Mouse (Mus musculus): ENCODE measurements at regions not wholly inside any gene's neighbourhood (a gene's known extent, or its start where the extent isn't known, plus 50 kb on each side); places are given as distances from the start of the nearest gene placed in this dataset.

DNA sequence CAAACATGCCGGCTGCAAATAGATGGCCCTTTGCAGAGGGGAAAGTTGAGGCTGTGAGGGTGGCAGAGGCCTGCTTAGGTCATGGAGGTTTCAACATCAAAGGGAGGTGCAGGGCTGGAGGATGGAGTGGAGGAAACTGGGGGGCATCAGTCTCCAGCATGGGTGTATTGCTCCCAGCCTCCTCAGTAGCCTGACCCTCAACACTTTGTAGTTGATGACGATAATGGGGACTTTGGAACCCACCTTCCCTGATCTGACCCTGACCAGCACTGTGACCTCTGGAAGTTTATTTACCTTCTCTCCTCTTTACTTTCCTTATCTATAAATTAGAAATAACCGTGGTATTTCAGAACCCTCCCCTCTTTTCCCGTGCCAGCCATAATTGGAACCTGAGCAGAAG, 56.2 kb downstream of the Gm26897 start:
- Histone ChIP-seq H3K4me2 (no peak overlapping the region), H3K27me3 (ENCODE audit: control insufficient read depth, insufficient read depth, low read length) (no peaks in the 10 kb centered on the region; the same call in 1 of the 2 replicates), H3K36me3 (ENCODE audit: control insufficient read depth, insufficient read depth, low read length) (no peaks in the 10 kb centered on the region), H3K4me1 (ENCODE audit: control insufficient read depth, insufficient read depth, low read length) (no peaks in the 10 kb centered on the region), H3K9ac (ENCODE audit: low read length) (no peak overlapping the region), H3K4me3 (ENCODE audit: low read depth, low read length) (no peak overlapping the region), H3K27ac (ENCODE audit: low read depth, low read length) (no peak overlapping the region), H3K9me3 (ENCODE audit: control insufficient read depth, low read length) (no peaks in the 10 kb centered on the region)
- ATAC-seq (ENCODE audit: low FRiP score) = no peak
- DNase-seq (ENCODE audit: low spot score, missing footprints) = no peak
- 51% methylated on average over 4 of the region's 4 CpGs for WGBS

DNA sequence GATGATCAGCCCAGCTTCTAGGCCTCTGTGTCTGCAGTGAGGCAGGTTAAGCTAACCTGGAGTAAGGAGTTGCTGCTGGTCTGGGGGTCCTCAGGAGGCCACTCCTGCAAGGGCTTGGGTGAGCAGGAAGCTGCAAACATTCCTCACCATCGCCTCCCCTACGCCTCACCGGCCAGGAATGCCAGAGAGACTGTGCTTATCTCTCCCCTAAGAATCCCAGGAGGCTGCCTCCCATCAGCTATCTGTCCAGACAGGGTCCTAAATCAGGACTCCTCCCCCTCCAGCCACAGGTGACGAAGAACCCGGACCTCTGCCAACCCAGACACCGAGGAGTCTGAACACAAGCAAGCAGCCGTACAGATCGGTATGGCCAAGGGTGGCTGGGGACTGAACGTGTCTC, 56.8 kb downstream of the Gm26897 start:
- no peaks in the 10 kb centered on the region for H3K4me1 ChIP-seq (ENCODE audit: control insufficient read depth, insufficient read depth, low read length)
- no peak overlapping the region for H3K27ac ChIP-seq (ENCODE audit: low read depth, low read length)
- no peaks in the 10 kb centered on the region for H3K36me3 ChIP-seq (ENCODE audit: control insufficient read depth, insufficient read depth, low read length)
- no peak overlapping the region for H3K9ac ChIP-seq (ENCODE audit: low read length)
- no peak overlapping the region for H3K4me2 ChIP-seq
- WGBS = 75% methylated on average over 9 of the region's 9 CpGs
- no peak overlapping the region for H3K4me3 ChIP-seq (ENCODE audit: low read depth, low read length)
- no peaks in the 10 kb centered on the region; the same call in 1 of the 2 replicates for H3K27me3 ChIP-seq (ENCODE audit: control insufficient read depth, insufficient read depth, low read length)
- DNase-seq (ENCODE audit: low spot score, missing footprints) (no peak), ATAC-seq (ENCODE audit: low FRiP score) (no peak)
- no peaks in the 10 kb centered on the region for H3K9me3 ChIP-seq (ENCODE audit: control insufficient read depth, low read length)

DNA sequence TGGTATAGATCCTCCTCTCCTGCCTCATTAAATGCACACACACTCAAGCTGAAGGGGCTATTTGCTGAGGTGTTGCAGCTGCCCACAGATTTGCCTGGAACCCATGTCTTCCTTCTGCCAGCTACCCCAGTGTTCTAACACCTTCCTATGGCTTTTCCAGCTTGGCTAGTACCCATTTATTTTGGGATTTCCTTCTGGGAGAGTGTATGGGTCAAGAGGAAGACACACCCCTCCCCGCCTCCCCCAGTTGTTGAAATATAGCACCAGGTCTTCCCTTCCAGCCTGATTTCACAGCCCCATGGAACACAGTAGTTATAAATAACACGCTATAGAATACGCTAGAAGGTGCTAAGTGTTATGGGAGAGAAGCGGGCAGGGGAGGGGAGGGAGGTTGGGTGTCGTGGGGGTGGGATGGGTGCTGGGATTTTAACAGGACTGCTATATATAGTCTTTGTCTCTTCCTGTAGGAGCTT, 57.4 kb downstream of the Gm26897 start:
- WGBS = 88% methylated on average over 5 of the region's 5 CpGs
- no peak for ATAC-seq (ENCODE audit: low FRiP score)
- no peaks in the 10 kb centered on the region for H3K9me3 ChIP-seq (ENCODE audit: control insufficient read depth, low read length)

DNA sequence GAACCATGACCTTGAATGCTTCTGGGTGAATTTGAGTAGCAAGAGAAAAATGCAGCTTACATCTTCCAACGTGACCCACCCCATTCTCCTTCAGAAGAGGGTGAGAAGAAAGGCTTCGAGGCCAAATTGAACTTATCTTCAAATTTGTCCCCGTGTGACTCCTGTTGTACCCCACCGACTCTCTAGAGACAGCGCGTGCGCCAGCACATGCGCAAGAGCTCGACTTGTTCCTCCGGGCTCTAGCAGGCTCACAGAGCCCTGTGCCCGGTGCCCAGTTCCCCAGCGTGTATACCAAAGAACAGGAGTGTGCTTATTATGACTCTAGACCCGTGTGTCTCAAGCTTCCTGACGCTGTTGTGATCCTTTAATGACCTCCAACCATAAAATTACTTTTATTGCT, 59.0 kb downstream of the Gm26897 start:
- ATAC-seq (ENCODE audit: low FRiP score) = no peak
- Histone ChIP-seq H3K27me3 (ENCODE audit: control insufficient read depth, insufficient read depth, low read length) (no peaks in the 10 kb centered on the region; the same call in 1 of the 2 replicates), H3K27ac (ENCODE audit: low read depth, low read length) (no peak overlapping the region), H3K4me2 (no peak overlapping the region), H3K4me3 (ENCODE audit: low read depth, low read length) (no peak overlapping the region), H3K4me1 (ENCODE audit: control insufficient read depth, insufficient read depth, low read length) (no peaks in the 10 kb centered on the region), H3K9me3 (ENCODE audit: control insufficient read depth, low read length) (no peaks in the 10 kb centered on the region), H3K9ac (ENCODE audit: low read length) (no peak overlapping the region), H3K36me3 (ENCODE audit: control insufficient read depth, insufficient read depth, low read length) (no peaks in the 10 kb centered on the region)
- no peak for DNase-seq (ENCODE audit: low spot score, missing footprints)
- WGBS = 88% methylated on average over 14 of the region's 14 CpGs

More for the DNA sequence above, 57.4 kb downstream of the Gm26897 start:
- DNase-seq (ENCODE audit: low spot score, missing footprints) = no peak
- Histone ChIP-seq H3K36me3 (ENCODE audit: control insufficient read depth, insufficient read depth, low read length) (no peaks in the 10 kb centered on the region), H3K4me2 (no peak overlapping the region), H3K27ac (ENCODE audit: low read depth, low read length) (no peak overlapping the region), H3K27me3 (ENCODE audit: control insufficient read depth, insufficient read depth, low read length) (no peaks in the 10 kb centered on the region; the same call in 1 of the 2 replicates), H3K4me3 (ENCODE audit: low read depth, low read length) (no peak overlapping the region), H3K9ac (ENCODE audit: low read length) (no peak overlapping the region), H3K4me1 (ENCODE audit: control insufficient read depth, insufficient read depth, low read length) (no peaks in the 10 kb centered on the region)

DNA sequence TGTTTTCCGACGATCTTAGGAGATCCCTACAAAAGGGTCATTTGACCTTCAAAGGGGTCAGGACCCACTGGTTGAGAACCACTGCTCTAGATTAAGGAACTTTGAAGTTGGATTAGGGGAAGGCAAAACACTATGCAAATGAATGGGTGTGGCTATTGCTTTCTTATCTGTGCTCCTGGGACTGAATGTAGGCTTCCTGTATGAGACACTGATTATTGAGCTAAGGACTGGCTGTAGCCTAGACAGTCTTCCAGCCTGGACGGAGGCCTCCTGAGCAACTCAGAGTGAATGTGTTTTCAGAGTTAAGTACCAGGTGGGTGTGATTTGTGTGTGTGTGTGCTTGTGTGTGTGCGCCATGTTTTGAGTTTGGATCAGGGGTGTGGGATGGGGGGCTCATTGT, 59.5 kb downstream of the Gm26897 start:
- no peak for DNase-seq (ENCODE audit: low spot score, missing footprints)
- Histone ChIP-seq H3K4me1 (ENCODE audit: control insufficient read depth, insufficient read depth, low read length) (no peaks in the 10 kb centered on the region), H3K36me3 (ENCODE audit: control insufficient read depth, insufficient read depth, low read length) (no peaks in the 10 kb centered on the region), H3K27ac (ENCODE audit: low read depth, low read length) (no peak overlapping the region), H3K4me3 (ENCODE audit: low read depth, low read length) (no peak overlapping the region), H3K9ac (ENCODE audit: low read length) (no peak overlapping the region), H3K9me3 (ENCODE audit: control insufficient read depth, low read length) (no peaks in the 10 kb centered on the region), H3K4me2 (no peak overlapping the region), H3K27me3 (ENCODE audit: control insufficient read depth, insufficient read depth, low read length) (no peaks in the 10 kb centered on the region; the same call in 1 of the 2 replicates)
- no peak for ATAC-seq (ENCODE audit: low FRiP score)
- 70% methylated on average over 4 of the region's 4 CpGs for WGBS

DNA sequence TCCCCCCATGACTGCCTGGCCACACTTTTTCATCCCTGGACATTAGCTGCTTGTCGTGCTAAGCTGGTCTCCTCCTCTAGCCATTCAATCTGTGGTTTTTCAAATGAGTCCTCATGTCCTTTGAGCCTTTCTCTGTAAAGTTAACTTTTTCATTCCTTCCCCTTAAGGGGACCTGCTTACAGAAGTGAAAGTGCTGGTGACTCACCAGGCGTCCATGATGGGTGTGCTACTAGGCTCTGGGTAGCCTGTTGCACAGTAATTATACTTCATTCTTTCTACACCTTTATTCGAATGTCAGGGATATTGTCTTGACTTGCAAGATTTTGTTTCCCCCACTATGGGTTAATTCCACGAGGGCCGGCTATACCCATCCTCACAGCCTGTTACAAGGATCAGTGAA, 63.2 kb downstream of the Gm26897 start:
- 69% methylated on average over 5 of the region's 5 CpGs for WGBS
- Histone ChIP-seq H3K4me1 (ENCODE audit: control insufficient read depth, insufficient read depth, low read length) (no peaks in the 10 kb centered on the region), H3K27ac (ENCODE audit: low read depth, low read length) (no peak overlapping the region), H3K36me3 (ENCODE audit: control insufficient read depth, insufficient read depth, low read length) (no peaks in the 10 kb centered on the region), H3K9me3 (ENCODE audit: control insufficient read depth, low read length) (no peaks in the 10 kb centered on the region), H3K4me2 (no peak overlapping the region), H3K9ac (ENCODE audit: low read length) (no peak overlapping the region), H3K4me3 (ENCODE audit: low read depth, low read length) (no peak overlapping the region), H3K27me3 (ENCODE audit: control insufficient read depth, insufficient read depth, low read length) (no peaks in the 10 kb centered on the region; the same call in 1 of the 2 replicates)
- ATAC-seq (ENCODE audit: low FRiP score) = no peak
- no peak for DNase-seq (ENCODE audit: low spot score, missing footprints)

DNA sequence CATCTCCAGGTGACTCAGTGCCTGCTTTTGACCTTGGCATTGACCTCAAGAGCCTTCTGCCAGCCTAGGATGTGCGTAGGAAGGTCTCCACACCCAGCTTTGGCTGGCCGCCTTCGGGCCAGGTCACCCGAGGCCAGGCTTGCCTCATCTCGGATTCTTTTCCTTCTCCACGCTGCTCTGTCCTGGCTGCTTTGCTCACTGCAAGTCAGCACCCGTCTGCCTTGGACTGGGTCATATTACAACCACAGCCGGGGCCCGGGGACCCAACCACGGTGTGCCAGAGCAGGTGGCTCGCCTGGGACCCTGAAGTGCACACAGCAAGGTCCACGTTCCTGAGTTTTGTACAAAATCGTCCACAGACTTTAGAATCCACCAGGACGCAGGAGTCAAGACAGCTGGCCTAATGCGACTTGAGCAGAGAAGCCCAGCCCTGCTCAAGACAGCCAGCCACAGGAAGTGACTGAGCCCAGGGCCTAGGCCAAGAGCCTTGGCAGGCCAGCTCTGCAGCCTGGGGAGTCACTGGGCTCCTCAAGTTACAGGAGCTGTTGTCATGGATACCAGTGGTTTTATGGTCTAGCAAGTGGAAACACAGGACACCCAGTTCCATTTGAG, 66.1 kb downstream of the Gm26897 start:
- H3K27me3 ChIP-seq (ENCODE audit: control insufficient read depth, insufficient read depth, low read length) = no peaks in the 10 kb centered on the region
- H3K4me1 ChIP-seq (ENCODE audit: control insufficient read depth, insufficient read depth, low read length) = no peaks in the 10 kb centered on the region
- H3K9ac ChIP-seq (ENCODE audit: low read length) = no peak overlapping the region
- ATAC-seq (ENCODE audit: low FRiP score) (no peak), DNase-seq (ENCODE audit: low spot score, missing footprints) (no peak)
- no peak overlapping the region for H3K4me2 ChIP-seq
- H3K4me3 ChIP-seq (ENCODE audit: low read depth, low read length) = no peak overlapping the region
- H3K27ac ChIP-seq (ENCODE audit: low read depth, low read length) = no peak overlapping the region
- H3K9me3 ChIP-seq (ENCODE audit: control insufficient read depth, low read length) = no peaks in the 10 kb centered on the region
- no peaks in the 10 kb centered on the region for H3K36me3 ChIP-seq (ENCODE audit: control insufficient read depth, insufficient read depth, low read length)
- WGBS = 51% methylated on average over 15 of the region's 15 CpGs

DNA sequence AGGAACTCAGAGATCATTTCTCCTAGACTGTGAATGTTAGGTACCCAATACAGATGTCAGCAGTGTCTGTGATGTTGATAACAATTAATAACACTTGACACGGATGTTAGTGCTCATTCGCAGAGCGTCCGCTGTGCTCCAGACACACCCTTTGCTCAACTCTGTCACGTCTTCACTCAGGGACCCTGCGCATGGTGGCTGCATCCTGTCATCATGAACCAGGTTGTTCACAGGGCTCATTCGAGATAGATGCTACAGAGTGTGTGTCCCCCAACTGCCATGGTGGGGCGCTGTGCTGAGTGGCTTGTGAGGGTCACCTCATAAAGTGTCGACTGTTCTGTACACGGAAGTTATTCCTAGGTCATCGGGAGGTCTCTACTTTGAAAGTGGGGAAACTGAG, 66.8 kb downstream of the Gm26897 start:
- Histone ChIP-seq H3K4me2 (no peak overlapping the region), H3K4me1 (ENCODE audit: control insufficient read depth, insufficient read depth, low read length) (no peaks in the 10 kb centered on the region), H3K27ac (ENCODE audit: low read depth, low read length) (no peak overlapping the region), H3K4me3 (ENCODE audit: low read depth, low read length) (no peak overlapping the region), H3K9me3 (ENCODE audit: control insufficient read depth, low read length) (no peaks in the 10 kb centered on the region), H3K27me3 (ENCODE audit: control insufficient read depth, insufficient read depth, low read length) (no peaks in the 10 kb centered on the region), H3K9ac (ENCODE audit: low read length) (no peak overlapping the region), H3K36me3 (ENCODE audit: control insufficient read depth, insufficient read depth, low read length) (no peaks in the 10 kb centered on the region)
- DNase-seq (ENCODE audit: low spot score, missing footprints) (no peak), ATAC-seq (ENCODE audit: low FRiP score) (no peak)
- WGBS = 87% methylated on average over 11 of the region's 11 CpGs

DNA sequence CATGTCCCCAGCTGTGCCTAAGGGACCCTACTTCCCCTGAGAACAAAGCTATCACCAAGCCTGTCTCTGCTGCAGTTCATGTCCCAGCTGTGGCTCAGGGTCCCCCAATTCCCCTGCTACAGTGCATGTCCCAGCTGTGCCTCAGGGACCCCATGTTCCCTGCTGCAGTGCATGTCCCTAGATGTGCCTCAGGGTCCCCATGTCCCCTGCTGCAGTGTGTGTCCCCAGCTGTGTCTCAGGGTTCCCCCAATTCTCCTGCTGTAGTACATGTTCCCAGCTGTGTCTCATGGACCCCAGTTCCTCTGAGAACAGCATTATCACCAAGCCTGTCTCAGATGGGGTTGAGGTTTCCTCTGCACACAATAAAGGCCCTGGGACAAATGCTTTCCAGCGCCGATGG, 67.3 kb downstream of the Gm26897 start:
- 73% methylated on average over 2 of the region's 2 CpGs for WGBS
- Histone ChIP-seq H3K4me3 (ENCODE audit: low read depth, low read length) (no peak overlapping the region), H3K9me3 (ENCODE audit: control insufficient read depth, low read length) (no peaks in the 10 kb centered on the region), H3K27me3 (ENCODE audit: control insufficient read depth, insufficient read depth, low read length) (no peaks in the 10 kb centered on the region), H3K4me2 (no peak overlapping the region), H3K4me1 (ENCODE audit: control insufficient read depth, insufficient read depth, low read length) (no peaks in the 10 kb centered on the region), H3K36me3 (ENCODE audit: control insufficient read depth, insufficient read depth, low read length) (no peaks in the 10 kb centered on the region), H3K27ac (ENCODE audit: low read depth, low read length) (no peak overlapping the region), H3K9ac (ENCODE audit: low read length) (no peak overlapping the region)
- ATAC-seq (ENCODE audit: low FRiP score) (no peak), DNase-seq (ENCODE audit: low spot score, missing footprints) (no peak)
